Mouse (Mus musculus) liver, adult 2 months (tissue): ENCODE results near the gene Adamts16. TPM values are rescaled to one million over a fixed set of nuclear protein-coding genes. Genes with fewer than 3 reads are reported as not detected.

Source experiments
- DNase-seq: peaks from one replicate; pipeline ENCODE4 v3.0.0-alpha.2; 2011; ENCODE audit warnings: low read depth, low spot score; ENCODE audit errors: extremely low read depth
- H3K27ac ChIP-seq: fragments of 200-500 bp; replicated peaks from 2 replicates; pipeline ENCODE4 v1.5.1; 2012; ENCODE audit warnings: low read depth, mild to moderate bottlenecking, control low read depth, inconsistent platforms, low read length; ENCODE audit not compliant: insufficient read depth
- H3K27me3 ChIP-seq: fragments of 200-500 bp; 2 replicates; pipeline ENCODE4 v1.6.1; 2012; ENCODE audit warnings: mild to moderate bottlenecking, moderate library complexity, low read length, inconsistent platforms; ENCODE audit not compliant: control insufficient read depth, insufficient read depth
- H3K36me3 ChIP-seq: fragments of 200-500 bp; 2 replicates; pipeline ENCODE4 v1.6.1; 2012; ENCODE audit warnings: low read length, inconsistent platforms; ENCODE audit not compliant: control insufficient read depth, insufficient read depth
- H3K4me1 ChIP-seq: fragments of 200-500 bp; 2 replicates; pipeline ENCODE4 v1.6.1; 2011; ENCODE audit warnings: low read length; ENCODE audit not compliant: control insufficient read depth, insufficient read depth
- H3K4me3 ChIP-seq: fragments of 200-500 bp; 2 replicates; pipeline ENCODE4 v1.5.1; 2011; ENCODE audit warnings: low read depth, mild to moderate bottlenecking, control low read depth, low read length, moderate library complexity; ENCODE audit not compliant: insufficient read depth
- H3K79me2 ChIP-seq: fragments of 200-500 bp; 2 replicates; pipeline ENCODE4 v1.6.1; 2012; ENCODE audit warnings: inconsistent platforms, mild to moderate bottlenecking, low read length, moderate library complexity; ENCODE audit not compliant: control insufficient read depth, insufficient read depth
- H3K9ac ChIP-seq: fragments of 200-500 bp; 2 replicates; pipeline ENCODE4 v1.6.1; 2012; ENCODE audit warnings: low read depth, mild to moderate bottlenecking, control low read depth, inconsistent platforms, low read length
- CTCF ChIP-seq: fragments of 200-500 bp; IDR thresholded peaks from 2 replicates; pipeline ENCODE4 v1.5.1; 2011; ENCODE audit warnings: low read depth, low read length, control low read depth
- POLR2A ChIP-seq: fragments of 200-500 bp; IDR thresholded peaks from 2 replicates; pipeline ENCODE4 v1.6.1; 2011; ENCODE audit warnings: low read length, control low read depth; ENCODE audit not compliant: insufficient read depth; ENCODE audit errors: extremely low read depth
- WGBS: fragments of 180-500 bp; shearing (Covaris S2); methylation state at CpG from one replicate; pipeline ENCODE4 v1.1.7; 2018; 5-methylcytosine and 5-hydroxymethylcytosine counted together
- polyA plus RNA-seq: library from polyadenylated mRNA; depleted of rRNA; stranded (reverse); fragments of >200 nt; gene quantifications from 2 replicates; pipeline ENCODE4 v1.2.3, GENCODE M21; 2012
- total RNA-seq: library from RNA; depleted of rRNA; stranded (reverse); fragments of >200 nt; gene quantifications from 2 replicates; pipeline ENCODE4 v1.2.3, GENCODE M21; 2014

The Adamts16 gene
- total and polyA plus RNA-seq, 2 experiments, result 0.04 TPM; not detected in 1

GRCm38 (mm10) chr13:70842126-70842525 lies 515 bp upstream of the Adamts16 start:
- 64% methylated on average over 4 of the region's 4 CpGs for whole genome bisulfite sequencing
- Histone ChIP-seq H3K4me3 (no peak overlapping the region), H3K4me1 (no peaks in the 10 kb centered on the region), H3K79me2 (no peaks in the 10 kb centered on the region), H3K27me3 (peaks cover 10% of the 10 kb centered on the region; the same call in 1 of the 2 replicates), H3K27ac (no peak overlapping the region), H3K36me3 (no peaks in the 10 kb centered on the region), H3K9ac (no peak overlapping the region)
- no peak for TF ChIP-seq CTCF
- TF ChIP-seq POLR2A, result no peak
- DNase-seq, result no peak

- peak; percentile 10 for DNase-seq
- peaks cover 10% of the 10 kb centered on the region; the same call in 1 of the 2 replicates for H3K27me3 ChIP-seq
- H3K27ac ChIP-seq, result no peak overlapping the region
- peak; percentile 71 for TF ChIP-seq CTCF
- TF ChIP-seq POLR2A, result no peak
- H3K79me2 ChIP-seq, result no peaks in the 10 kb centered on the region
- H3K36me3 ChIP-seq, result no peaks in the 10 kb centered on the region
- H3K4me1 ChIP-seq, result no peaks in the 10 kb centered on the region
- no peak overlapping the region for H3K9ac ChIP-seq
- no peak overlapping the region for H3K4me3 ChIP-seq
- 7% methylated on average over 6 of the region's 6 CpGs for WGBS
Observed at GRCm38 (mm10) chr13:70840161-70840560, 1.4 kb downstream of the Adamts16 start.

GRCm38 (mm10) chr13:70837571-70837970 lies 4.0 kb downstream of the Adamts16 start:
- no peak for TF ChIP-seq POLR2A
- no peak for TF ChIP-seq CTCF
- Histone ChIP-seq H3K4me1 (no peaks in the 10 kb centered on the region), H3K27me3 (peaks cover 10% of the 10 kb centered on the region; the same call in 1 of the 2 replicates), H3K4me3 (no peak overlapping the region), H3K9ac (no peak overlapping the region), H3K79me2 (no peaks in the 10 kb centered on the region), H3K36me3 (no peaks in the 10 kb centered on the region), H3K27ac (no peak overlapping the region)
- DNase-seq, result peak; percentile 53
- WGBS, result 49% methylated on average over 5 of the region's 5 CpGs

GRCm38 (mm10) chr13:70836246-70836645 lies 5.4 kb downstream of the Adamts16 start:
- Histone ChIP-seq H3K9ac (no peak overlapping the region), H3K79me2 (no peaks in the 10 kb centered on the region), H3K36me3 (no peaks in the 10 kb centered on the region), H3K4me1 (no peaks in the 10 kb centered on the region), H3K4me3 (no peak overlapping the region), H3K27me3 (peaks cover 4% of the 10 kb centered on the region; the same call in 1 of the 2 replicates), H3K27ac (no peak overlapping the region)
- no peak for DNase-seq
- TF ChIP-seq CTCF (no peak), POLR2A (no peak)
- 63% methylated on average over 7 of the region's 7 CpGs for WGBS

GRCm38 (mm10) chr13:70832593-70833138 lies 8.9 kb downstream of the Adamts16 start:
- WGBS, result 92% methylated on average over 6 of the region's 6 CpGs
- no peak for DNase-seq
- Histone ChIP-seq H3K9ac (no peak overlapping the region), H3K27me3 (no peaks in the 10 kb centered on the region), H3K4me1 (no peaks in the 10 kb centered on the region), H3K27ac (no peak overlapping the region), H3K36me3 (no peaks in the 10 kb centered on the region), H3K79me2 (no peaks in the 10 kb centered on the region), H3K4me3 (no peak overlapping the region)
- TF ChIP-seq CTCF, result no peak
- no peak for TF ChIP-seq POLR2A

GRCm38 (mm10) chr13:70831041-70831440 lies 10.6 kb downstream of the Adamts16 start:
- WGBS, result 47% methylated on average over 4 of the region's 4 CpGs
- Histone ChIP-seq H3K36me3 (no peaks in the 10 kb centered on the region), H3K79me2 (no peaks in the 10 kb centered on the region), H3K27me3 (no peaks in the 10 kb centered on the region), H3K4me3 (no peak overlapping the region), H3K4me1 (no peaks in the 10 kb centered on the region), H3K9ac (no peak overlapping the region), H3K27ac (no peak overlapping the region)
- no peak for TF ChIP-seq POLR2A
- no peak for TF ChIP-seq CTCF
- peak; percentile 28 for DNase-seq
